Mouse (Mus musculus) liver, embryonic 14 days (tissue): Measurements from ENCODE around the gene Kmt2e. TPM values are rescaled to one million over a fixed set of nuclear protein-coding genes. Genes with fewer than 3 reads are reported as not detected.

Experiments
- polyA plus RNA-seq: library from polyadenylated mRNA; depleted of rRNA; stranded (reverse); fragments of >200 nt; gene quantifications from 2 replicates; pipeline ENCODE4 v1.2.3, GENCODE M21; 2012; rRNA removed

The Kmt2e gene
- polyA plus RNA-seq: 6.8 and 8.7 TPM in 2 replicates

DNA sequence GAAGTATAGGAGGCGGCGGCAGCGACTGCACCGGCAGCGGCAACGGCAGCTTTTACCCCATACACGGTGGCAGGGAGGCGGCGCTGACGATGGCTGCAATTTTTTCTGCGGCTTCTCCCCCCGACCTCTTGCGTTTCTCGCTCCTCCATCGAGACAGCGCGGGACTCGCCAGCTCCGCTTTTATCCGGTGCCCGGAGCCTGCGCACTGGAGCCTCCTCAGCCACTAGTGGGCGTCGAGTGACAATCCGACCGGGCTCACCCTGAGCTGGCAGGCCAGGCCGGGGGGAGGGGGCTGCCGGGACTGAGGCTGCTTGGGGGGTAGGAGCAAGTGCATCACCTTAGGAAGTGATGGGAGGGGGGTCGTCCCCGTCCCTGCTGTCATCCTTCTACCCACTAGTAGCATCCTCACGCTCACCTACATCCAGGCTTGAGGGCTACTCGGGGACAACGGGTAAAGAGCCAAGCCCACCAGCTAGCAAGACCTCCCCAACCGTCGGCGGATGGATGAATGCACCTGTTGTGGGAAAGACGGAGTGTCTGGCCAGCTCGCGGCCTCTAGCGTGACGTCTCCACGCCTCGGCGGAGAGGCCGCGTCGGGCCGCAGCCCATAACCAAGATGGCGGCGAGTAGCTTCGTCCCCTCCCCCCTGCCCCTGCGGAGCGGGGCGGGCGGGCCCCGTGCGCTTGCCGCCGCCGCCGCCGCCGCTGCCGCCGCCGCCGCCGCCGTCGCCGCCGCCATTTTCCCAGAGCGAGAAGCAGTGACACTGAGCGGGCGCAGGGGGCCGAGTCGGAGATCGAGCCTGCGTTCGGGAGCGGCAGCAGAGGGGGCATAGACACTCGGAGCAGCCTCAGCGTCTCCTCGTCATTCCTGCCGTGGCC, at the start of gene Kmt2e:
Gene Kmt2e (plus strand): TSS at position 722 of the 878 bp plus-strand sequence.

